Mouse (Mus musculus) ES-E14 (cell line): ENCODE data around the gene Olfr457.

Source experiments
- HCFC1 ChIP-seq: IDR thresholded peaks from 2 replicates; pipeline ENCODE4 v1.6.1; 2012; ENCODE audit warnings: low read length, inconsistent platforms, borderline replicate concordance; ENCODE audit not compliant: insufficient read depth
- MAFK ChIP-seq: IDR thresholded peaks from 2 replicates; pipeline ENCODE4 v1.6.1; 2014; ENCODE audit warnings: mild to moderate bottlenecking, low read depth, low read length, inconsistent platforms; ENCODE audit not compliant: insufficient read depth
- ZC3H11A ChIP-seq: IDR thresholded peaks from 2 replicates; pipeline ENCODE4 v1.6.1; 2012; ENCODE audit warnings: low read depth, mild to moderate bottlenecking, inconsistent platforms, low read length, borderline replicate concordance
- ZNF384 ChIP-seq: IDR thresholded peaks from 2 replicates; pipeline ENCODE4 v1.6.1; 2012; ENCODE audit warnings: low read depth, low read length, inconsistent platforms

GRCm38 (mm10) chr6:42424472-42424871 lies 51.7 kb downstream of the Olfr457 start:
- no peak for TF ChIP-seq MAFK
- TF ChIP-seq ZNF384, result no peak
- no peak for TF ChIP-seq HCFC1
- TF ChIP-seq ZC3H11A, result no peak
